In genomic region chr10:18408635-18409034, GRCm38 (mm10) we compare ENCODE assay signal across 8 mouse cellular contexts.
DNase-seq lines count a peak whose midpoint lies in the region; ATAC-seq and TF ChIP-seq lines count a peak whose summit lies in the region.

No protein-coding gene starts in this region.

- no peak for TF ChIP-seq CTCF in thymus, adult 2 months (IDR thresholded peaks at IDR 0.05; ENCODE audit: borderline replicate concordance, control insufficient read depth, extremely low read depth, insufficient read depth, low read length, poor library complexity)

- H3K9me3 ChIP-seq in kidney, embryonic 16.5 days (ENCODE audit: low read length) = no peaks in the 10 kb centered on the region
- no peaks in the 10 kb centered on the region for H3K9me3 ChIP-seq in forebrain, embryonic 11.5 days (ENCODE audit: control insufficient read depth, low read length)
- no peaks in the 10 kb centered on the region for H3K9me3 ChIP-seq in intestine, embryonic 15.5 days
- no peaks in the 10 kb centered on the region for H3K9me3 ChIP-seq in neural tube, embryonic 13.5 days

- H3K4me3 ChIP-seq in kidney, embryonic 16.5 days (ENCODE audit: low read length) = peak overlapping the region; percentile 61
- H3K4me3 ChIP-seq in forebrain, embryonic 11.5 days (ENCODE audit: low read depth, low read length) = peak overlapping the region; percentile 55
- H3K4me3 ChIP-seq in intestine, embryonic 15.5 days (replicated peaks) = peak overlapping the region; percentile 46
- peak overlapping the region; percentile 57 for H3K4me3 ChIP-seq in neural tube, embryonic 13.5 days
- no peak overlapping the region for H3K4me3 ChIP-seq in thymus, adult 2 months (ENCODE audit: control insufficient read depth, insufficient read depth, low read length)

- peak overlapping the region; percentile 92 for H3K4me2 ChIP-seq in kidney, embryonic 16.5 days (replicated peaks; ENCODE audit: low read depth, low read length)
- H3K4me2 ChIP-seq in forebrain, embryonic 11.5 days (ENCODE audit: low read depth, low read length, severe bottlenecking) = peak overlapping the region; percentile 87
- H3K4me2 ChIP-seq in intestine, embryonic 15.5 days (replicated peaks) = peak overlapping the region; percentile 78
- H3K4me2 ChIP-seq in neural tube, embryonic 13.5 days = peak overlapping the region; percentile 76

- peak overlapping the region; percentile 76 for H3K9ac ChIP-seq in kidney, embryonic 16.5 days (replicated peaks; ENCODE audit: low read length)
- H3K9ac ChIP-seq in forebrain, embryonic 11.5 days (ENCODE audit: low read length) = peak overlapping the region; percentile 79
- H3K9ac ChIP-seq in intestine, embryonic 15.5 days = 0 out of 2 replicates have a peak overlapping the region, but pooled peaks have one; percentile 57
- H3K9ac ChIP-seq in neural tube, embryonic 13.5 days = peak overlapping the region; percentile 81

- DNase-seq in kidney, postnatal 14 days = no peak
- no peak for DNase-seq in forebrain, embryonic 11.5 days (ENCODE audit: low spot score)
- no peak for DNase-seq in adrenal gland, adult 8-10 months
- DNase-seq in thymus, adult 2 months = no peak
- DNase-seq in T-cell, adult 2 months (ENCODE audit: low spot score) = no peak

- no peaks in the 10 kb centered on the region for H3K27me3 ChIP-seq in kidney, embryonic 16.5 days (ENCODE audit: insufficient read depth, low read length)
- H3K27me3 ChIP-seq in forebrain, embryonic 11.5 days (ENCODE audit: control insufficient read depth, insufficient read depth, low read length) = no peaks in the 10 kb centered on the region
- no peaks in the 10 kb centered on the region for H3K27me3 ChIP-seq in intestine, embryonic 15.5 days (replicated peaks)
- H3K27me3 ChIP-seq in neural tube, embryonic 13.5 days = no peaks in the 10 kb centered on the region
- no peaks in the 10 kb centered on the region for H3K27me3 ChIP-seq in thymus, adult 2 months (ENCODE audit: control insufficient read depth, insufficient read depth, low read length)

- TF ChIP-seq POLR2A in thymus, adult 2 months (IDR thresholded peaks at IDR 0.05; ENCODE audit: control insufficient read depth, extremely low read depth, insufficient read depth, low read length, poor library complexity) = no peak

- ATAC-seq in kidney, embryonic 16.5 days (ENCODE audit: low FRiP score, low TSS enrichment) = no peak
- no peak for ATAC-seq in forebrain, embryonic 11.5 days (replicated peaks; ENCODE audit: low FRiP score)
- ATAC-seq in intestine, embryonic 15.5 days = no peak
- ATAC-seq in neural tube, embryonic 13.5 days (ENCODE audit: low read depth) = no peak

- H3K4me1 ChIP-seq in kidney, embryonic 16.5 days (ENCODE audit: insufficient read depth, low read length) = peaks cover 44% of the 10 kb centered on the region
- peaks cover 10% of the 10 kb centered on the region; the same call in 1 of the 2 replicates for H3K4me1 ChIP-seq in forebrain, embryonic 11.5 days (replicated peaks; ENCODE audit: control insufficient read depth, insufficient read depth, low read length)
- H3K4me1 ChIP-seq in intestine, embryonic 15.5 days (replicated peaks) = peaks cover 13% of the 10 kb centered on the region
- peaks cover 54% of the 10 kb centered on the region for H3K4me1 ChIP-seq in neural tube, embryonic 13.5 days (replicated peaks)
- peaks cover 10% of the 10 kb centered on the region for H3K4me1 ChIP-seq in thymus, adult 2 months (replicated peaks; ENCODE audit: control insufficient read depth, insufficient read depth, low read length)

- H3K27ac ChIP-seq in kidney, embryonic 16.5 days (ENCODE audit: low read length) = no peak overlapping the region
- H3K27ac ChIP-seq in forebrain, embryonic 11.5 days (ENCODE audit: low read depth, low read length) = 0 out of 2 replicates have a peak overlapping the region, but pooled peaks have one; percentile 48
- no peak overlapping the region for H3K27ac ChIP-seq in intestine, embryonic 15.5 days
- peak overlapping the region; percentile 74 for H3K27ac ChIP-seq in neural tube, embryonic 13.5 days (replicated peaks)
- no peak overlapping the region for H3K27ac ChIP-seq in thymus, adult 2 months (ENCODE audit: control insufficient read depth, insufficient read depth, low read length)

- 25% methylated on average over 9 of the region's 9 CpGs for WGBS in kidney, embryonic 16.5 days
- WGBS in forebrain, embryonic 11.5 days = 23% methylated on average over 9 of the region's 9 CpGs
- 23% methylated on average over 9 of the region's 9 CpGs for WGBS in intestine, embryonic 15.5 days
- 20% methylated on average over 9 of the region's 9 CpGs for WGBS in neural tube, embryonic 13.5 days
- WGBS in thymus, adult 2 months = 93% methylated on average over 9 of the region's 9 CpGs

- no peaks in the 10 kb centered on the region for H3K36me3 ChIP-seq in kidney, embryonic 16.5 days (ENCODE audit: insufficient read depth, low read length)
- H3K36me3 ChIP-seq in forebrain, embryonic 11.5 days (ENCODE audit: control insufficient read depth, insufficient read depth, low read length) = no peaks in the 10 kb centered on the region
- H3K36me3 ChIP-seq in intestine, embryonic 15.5 days = no peaks in the 10 kb centered on the region
- no peaks in the 10 kb centered on the region for H3K36me3 ChIP-seq in neural tube, embryonic 13.5 days
- H3K36me3 ChIP-seq in thymus, adult 2 months (ENCODE audit: control insufficient read depth, insufficient read depth, low read length) = no peaks in the 10 kb centered on the region

Comparison
In these comparisons a context has a peak if more than half of its experiments do, and no peak if none do; other contexts are left out.
1. H3K27ac ChIP-seq: peak in forebrain, embryonic 11.5 days (single experiment) and neural tube, embryonic 13.5 days (single experiment); none in kidney, embryonic 16.5 days (single experiment), intestine, embryonic 15.5 days (single experiment) and thymus, adult 2 months (single experiment).
2. Peak in every context shown above with its lines, with median percentiles within 50 percentile points of each other: H3K4me2 ChIP-seq and H3K9ac ChIP-seq.